Mouse (Mus musculus) lung, postnatal 0 days (tissue): ENCODE measurements around the gene Dpagt1. TPM values are rescaled to one million over a fixed set of nuclear protein-coding genes. Genes with fewer than 3 reads are reported as not detected.
"Not testable (repeated sequence)": the region's sequence is repeated elsewhere in the genome, so short reads cannot be mapped to it uniquely, and the experiment has no call there.

Source experiments
- ATAC-seq: fragments of 200-750 bp; cut with Nextera tagmentation; 2 replicates; pipeline ENCODE4 v1.8.0; 2017; ENCODE audit warnings: moderate library complexity
- DNase-seq: peaks from one replicate; pipeline ENCODE4 v3.0.0-alpha.2; 2016; ENCODE audit warnings: low spot score
- H3K27ac ChIP-seq: fragments of 300-500 bp; sonication (generic); 2 replicates; pipeline ENCODE4 v1.5.1; 2014; ENCODE audit warnings: antibody characterized with exemption, mild to moderate bottlenecking, low read length, mixed read lengths
- H3K27me3 ChIP-seq: fragments of 300-500 bp; sonication (generic); replicated peaks from 2 replicates; pipeline ENCODE4 v1.6.1; 2014; ENCODE audit warnings: low read length, mixed read lengths; ENCODE audit not compliant: insufficient read depth
- H3K36me3 ChIP-seq: fragments of 300-500 bp; sonication (generic); 2 replicates; pipeline ENCODE4 v1.6.1; 2014; ENCODE audit warnings: low read length, mixed read lengths; ENCODE audit not compliant: insufficient read depth
- H3K4me1 ChIP-seq: fragments of 300-500 bp; sonication (generic); 2 replicates; pipeline ENCODE4 v1.6.1; 2014; ENCODE audit warnings: antibody characterized with exemption, low read depth, low read length, mixed read lengths; ENCODE audit not compliant: insufficient read depth
- H3K4me2 ChIP-seq: fragments of 300-500 bp; sonication (generic); replicated peaks from 2 replicates; pipeline ENCODE4 v1.6.1; 2014; ENCODE audit warnings: low read depth, mild to moderate bottlenecking, low read length, moderate library complexity, mixed read lengths
- H3K4me3 ChIP-seq: fragments of 300-500 bp; sonication (generic); 2 replicates; pipeline ENCODE4 v1.5.1; 2014; ENCODE audit warnings: low read depth, low read length
- H3K9ac ChIP-seq: fragments of 300-500 bp; sonication (generic); replicated peaks from 2 replicates; pipeline ENCODE4 v1.6.1; 2014; ENCODE audit warnings: low read depth, mild to moderate bottlenecking
- H3K9me3 ChIP-seq: fragments of 300-500 bp; sonication (generic); 2 replicates; pipeline ENCODE4 v1.6.1; 2016; ENCODE audit warnings: low read length, mixed read lengths
- CTCF ChIP-seq: IDR thresholded peaks from 2 replicates; pipeline ENCODE4 v1.5.1; 2016; ENCODE audit warnings: antibody characterized with exemption, mild to moderate bottlenecking
- EP300 ChIP-seq: IDR thresholded peaks from 2 replicates; pipeline ENCODE4 v1.6.1; 2016; ENCODE audit warnings: antibody characterized with exemption, mild to moderate bottlenecking, control low read depth
- WGBS: fragments of 180-500 bp; shearing (Covaris S2); extraction: QIAGEN DNeasy Blood & Tissue Kit; methylation state at CpG from one replicate; pipeline ENCODE4 v1.1.7; 2014; 5-methylcytosine and 5-hydroxymethylcytosine counted together
- polyA plus RNA-seq: library from polyadenylated mRNA; unstranded; fragments of >200 nt; fragmentation: Nextera tagmentation; extraction: Ambion mirVana; gene quantifications from 2 replicates; pipeline ENCODE4 v1.2.1, GENCODE M21; 2015

Gene Dpagt1
- polyA plus RNA-seq, 1 experiment from 2014 or later, result 42.1 TPM

GRCm38 (mm10) chr9:44319887-44320798, 5.7 kb upstream of the Dpagt1 start, which contains the start of gene C2cd2l:
C2cd2l (minus strand) TSS chr9:44320285.
- DNase-seq (peak; percentile 100), ATAC-seq (peak; percentile 99)
- TF ChIP-seq CTCF (no peak), EP300 (peak; percentile 47; the same call in 1 of the 2 replicates)
- Histone ChIP-seq H3K4me1 (peaks cover 16% of the 10 kb centered on the region), H3K9ac (peak within 1 kb of the TSS; percentile 73), H3K9me3 (no peaks in the 10 kb centered on the region), H3K27me3 (no peaks in the 10 kb centered on the region), H3K36me3 (peaks cover 7% of the 10 kb centered on the region; the same call in 1 of the 2 replicates), H3K4me2 (peak within 1 kb of the TSS; percentile 89), H3K27ac (peak within 1 kb of the TSS; percentile 88), H3K4me3 (peak within 1 kb of the TSS; percentile 69)
- under 1% methylated on average over 66 of the region's 67 CpGs for WGBS

DNA sequence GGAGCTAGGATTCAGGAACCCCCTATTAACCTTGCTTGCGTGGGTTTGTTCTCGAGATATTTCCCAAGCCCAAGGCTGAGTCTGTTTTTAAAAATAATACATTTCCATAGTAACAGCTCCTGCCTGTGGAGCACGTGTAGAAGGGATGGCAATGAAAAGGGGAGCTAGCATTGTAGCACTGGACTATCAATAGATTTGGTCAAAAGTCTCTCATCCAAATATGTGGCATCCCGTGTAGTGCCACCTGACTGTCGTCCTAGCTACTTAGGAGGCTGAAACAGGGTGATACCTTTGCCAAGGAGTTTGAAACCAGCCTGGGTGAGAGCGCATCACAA, 5.1 kb upstream of the Dpagt1 start:
- Histone ChIP-seq H3K9ac (peak overlapping the region; percentile 39; the same call in 1 of the 2 replicates), H3K4me2 (peak overlapping the region; percentile 89), H3K4me1 (peaks cover 16% of the 10 kb centered on the region), H3K4me3 (peak overlapping the region; percentile 69), H3K9me3 (no peaks in the 10 kb centered on the region), H3K27ac (peak overlapping the region; percentile 88), H3K27me3 (no peaks in the 10 kb centered on the region), H3K36me3 (peaks cover 1% of the 10 kb centered on the region; the same call in 1 of the 2 replicates)
- 20% methylated on average over 6 of the region's 6 CpGs for WGBS
- TF ChIP-seq EP300, result no peak
- TF ChIP-seq CTCF, result no peak
- DNase-seq (peak; percentile 85), ATAC-seq (peak; percentile 54)

DNA sequence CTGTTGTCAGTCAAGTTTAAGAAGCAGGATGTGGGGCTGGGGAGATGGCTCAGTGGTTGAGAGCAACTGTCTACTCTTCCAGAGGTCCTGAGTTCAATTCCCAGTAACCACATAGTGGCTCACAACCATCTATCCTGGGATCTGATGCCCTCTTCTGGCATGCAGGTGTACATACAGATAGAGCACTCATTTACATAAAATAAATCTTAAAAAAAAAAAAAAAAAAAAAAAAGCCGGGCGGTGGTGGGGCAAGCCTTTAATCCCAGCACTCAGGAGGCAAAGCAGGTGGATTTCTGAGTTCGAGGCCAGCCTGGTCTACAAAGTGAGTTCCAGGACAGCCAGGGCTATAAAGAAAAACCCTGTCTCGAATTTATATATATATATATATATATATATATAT, 2.2 kb upstream of the Dpagt1 start:
- H3K4me2 ChIP-seq, DNase-seq, H3K36me3 ChIP-seq, H3K9me3 ChIP-seq, H3K27ac ChIP-seq, H3K4me3 ChIP-seq, H3K27me3 ChIP-seq, ATAC-seq, H3K9ac ChIP-seq: not testable (repeated sequence)
- 61% methylated on average over 4 of the region's 4 CpGs for WGBS
- TF ChIP-seq CTCF, result peak; percentile 25; the same call in 1 of the 2 replicates
- peaks cover 12% of the 10 kb centered on the region for H3K4me1 ChIP-seq

GRCm38 (mm10) chr9:44324147-44324546, 1.7 kb upstream of the Dpagt1 start:
- no peak overlapping the region for H3K9ac ChIP-seq
- TF ChIP-seq CTCF (no peak), EP300 (no peak)
- no peak for DNase-seq
- H3K9me3 ChIP-seq, result no peaks in the 10 kb centered on the region
- H3K4me2 ChIP-seq, result no peak overlapping the region
- 65% methylated on average over 6 of the region's 6 CpGs for WGBS
- no peaks in the 10 kb centered on the region for H3K36me3 ChIP-seq
- H3K27me3 ChIP-seq, result no peaks in the 10 kb centered on the region
- ATAC-seq, result no peak
- no peak overlapping the region for H3K27ac ChIP-seq
- H3K4me1 ChIP-seq, result peaks cover 7% of the 10 kb centered on the region
- H3K4me3 ChIP-seq, result no peak overlapping the region

GRCm38 (mm10) chr9:44325032-44325767, 619 bp upstream of the Dpagt1 start:
- peak overlapping the region; percentile 91 for H3K27ac ChIP-seq
- H3K9ac ChIP-seq, result 0 out of 2 replicates have a peak overlapping the region, but pooled peaks have one; percentile 46
- not testable (repeated sequence) for H3K27me3 ChIP-seq, DNase-seq, H3K36me3 ChIP-seq, H3K9me3 ChIP-seq, ATAC-seq, H3K4me1 ChIP-seq, H3K4me3 ChIP-seq
- 0 out of 2 replicates have a peak, but pooled peaks have one; percentile 2 for TF ChIP-seq CTCF
- H3K4me2 ChIP-seq, result 0 out of 2 replicates have a peak overlapping the region, but pooled peaks have one; percentile 83
- 56% methylated on average over 7 of the region's 8 CpGs for WGBS
